Mouse (Mus musculus): Measurements from ENCODE around the gene Rnf11.

GRCm38 (mm10) chr4:109434256-109434655 is 50.3 kb downstream of the Rnf11 start:
- TF ChIP-seq CTCF (IDR thresholded peaks at IDR 0.05) (no peak), EP300 (IDR thresholded peaks at IDR 0.05) (no peak)
